In the genomic region with DNA sequence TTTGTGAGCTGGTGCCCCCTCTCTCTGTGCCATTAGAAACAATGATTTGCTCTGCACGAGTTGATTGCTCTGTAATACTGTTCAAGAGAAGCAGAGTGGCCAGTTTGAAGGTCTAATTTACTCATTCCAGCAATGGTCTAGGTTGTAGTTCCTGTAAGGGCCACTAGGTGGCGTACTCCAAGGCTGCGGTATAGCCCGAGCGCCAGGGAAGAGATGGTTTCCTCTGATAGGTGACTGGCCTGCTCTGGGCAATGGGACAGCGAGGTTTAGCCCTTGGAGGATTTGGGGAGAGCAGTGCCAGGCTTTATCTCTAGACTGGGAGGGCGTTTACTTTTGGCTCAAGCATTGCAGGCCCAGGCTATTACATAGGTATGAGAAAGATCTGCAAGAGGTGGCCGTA, we compare ENCODE assay signal across 9 mouse cellular contexts.
DNase-seq lines count a peak whose midpoint lies in the region; ATAC-seq and TF ChIP-seq lines count a peak whose summit lies in the region.
"Had no signal": no experiment of that assay in that cellular context is flagged by ENCODE, and none has a peak within 500 bp of the region (broad histone marks: within the 10 kb centered on the region; RNA-seq: fewer than 3 reads in every experiment).

No protein-coding gene starts in this region.

- no peak overlapping the region for H3K9ac ChIP-seq in heart, postnatal 0 days (replicated peaks; ENCODE audit: low read depth, low read length)
- H3K9ac ChIP-seq: embryonic facial prominence, embryonic 12.5 days had no signal

- no peaks in the 10 kb centered on the region for H3K27me3 ChIP-seq in heart, embryonic 10.5 days (ENCODE audit: insufficient read depth, poor library complexity, severe bottlenecking)
- no peaks in the 10 kb centered on the region for H3K27me3 ChIP-seq in heart, postnatal 0 days (ENCODE audit: control insufficient read depth, insufficient read depth, low read length)
- H3K27me3 ChIP-seq: embryonic facial prominence, embryonic 12.5 days had no signal

- H3K36me3 ChIP-seq in heart, embryonic 10.5 days, result no peaks in the 10 kb centered on the region
- H3K36me3 ChIP-seq in heart, postnatal 0 days (replicated peaks; ENCODE audit: control insufficient read depth, insufficient read depth, low read length), result no peaks in the 10 kb centered on the region
- H3K36me3 ChIP-seq: embryonic facial prominence, embryonic 12.5 days had no signal

- TF ChIP-seq EP300 in heart, postnatal 0 days (IDR thresholded peaks at IDR 0.05; ENCODE audit: low read depth), result no peak

- no peak for ATAC-seq in heart, postnatal 0 days (ENCODE audit: insufficient read depth, low read depth)

- 35% methylated on average over 8 of the region's 8 CpGs for WGBS in heart, embryonic 10.5 days
- 40% methylated on average over 8 of the region's 8 CpGs for WGBS in heart, postnatal 0 days

- DNase-seq in heart, embryonic 10.5 days (ENCODE audit: low spot score), result peak; percentile 83
- no peak for DNase-seq in heart, postnatal 25 days (ENCODE audit: low spot score)
- peak; percentile 10 for DNase-seq in A20 (ENCODE audit: low read depth, low spot score)
- DNase-seq in R1 (ENCODE audit: low read depth, low spot score), result peak; percentile 68
- no peak for DNase-seq in heart, postnatal 0 days (ENCODE audit: low spot score)
- DNase-seq in lung, postnatal 14 days, result peak; percentile 55
- peak; percentile 66 for DNase-seq in testis, postnatal 10 days (ENCODE audit: low spot score)
- DNase-seq in gastrocnemius, postnatal 14 days, result no peak

- H3K4me2 ChIP-seq in heart, postnatal 0 days (ENCODE audit: low read depth, low read length), result no peak overlapping the region
- H3K4me2 ChIP-seq: embryonic facial prominence, embryonic 12.5 days had no signal

- intact Hi-C loops in heart, postnatal 25 days (cut with DNase I), result loop anchor here (2.0 to 5.0 kb wide), 2 partner anchors 40 to 1529 kb away; no protein-coding TSS in a partner anchor
- intact Hi-C loops in gastrocnemius, postnatal 14 days (cut with DNase I; ENCODE audit: low total_unique reads), result no loop called here

- TF ChIP-seq CTCF in heart, postnatal 0 days (IDR thresholded peaks at IDR 0.05; ENCODE audit: low read depth), result peak; percentile 54

- H3K9me3 ChIP-seq in heart, embryonic 10.5 days, result no peaks in the 10 kb centered on the region
- H3K9me3 ChIP-seq in heart, postnatal 0 days (replicated peaks; ENCODE audit: control insufficient read depth, low read length), result no peaks in the 10 kb centered on the region
- H3K9me3 ChIP-seq: embryonic facial prominence, embryonic 12.5 days had no signal

- no peak overlapping the region for H3K4me3 ChIP-seq in heart, embryonic 10.5 days
- H3K4me3 ChIP-seq in heart, postnatal 0 days (ENCODE audit: low read depth, low read length), result no peak overlapping the region
- H3K4me3 ChIP-seq: embryonic facial prominence, embryonic 12.5 days had no signal

- H3K27ac ChIP-seq in heart, embryonic 10.5 days, result no peak overlapping the region
- no peak overlapping the region for H3K27ac ChIP-seq in heart, postnatal 0 days (ENCODE audit: low read depth)
- H3K27ac ChIP-seq: embryonic facial prominence, embryonic 12.5 days had no signal

- H3K4me1 ChIP-seq in heart, embryonic 10.5 days, result peaks cover 17% of the 10 kb centered on the region
- H3K4me1 ChIP-seq in heart, postnatal 0 days (ENCODE audit: control insufficient read depth, insufficient read depth), result peaks cover 12% of the 10 kb centered on the region; the same call in 1 of the 2 replicates
- H3K4me1 ChIP-seq: embryonic facial prominence, embryonic 12.5 days had no signal

Comparison
In these comparisons a context has a peak if more than half of its experiments do, and no peak if none do; other contexts are left out.
1. DNase-seq: peak in heart, embryonic 10.5 days (single experiment), A20 (single experiment), R1 (single experiment), lung, postnatal 14 days (single experiment) and testis, postnatal 10 days (single experiment); none in heart, postnatal 25 days (single experiment), heart, postnatal 0 days (single experiment) and gastrocnemius, postnatal 14 days (single experiment).